Mouse (Mus musculus): Measurements from ENCODE around the gene Zbtb48. TPM values are rescaled to one million over a fixed set of nuclear protein-coding genes. Genes with fewer than 3 reads are reported as not detected.

Zbtb48 gene
- polyA plus RNA-seq, 1 experiment from 2014 or later: 18.1 TPM

GRCm38 (mm10) chr4:152008622-152009075 is 18.8 kb downstream of the Zbtb48 start, which contains the start of gene Klhl21:
Gene Klhl21 (plus strand): TSS chr4:152008803.
- H3K4me2 ChIP-seq (ENCODE audit: low read length): peak within 1 kb of the TSS; percentile 99
- peak within 1 kb of the TSS; percentile 78 for H3K4me3 ChIP-seq (ENCODE audit: low read length)
- H3K27me3 ChIP-seq (replicated peaks; ENCODE audit: control insufficient read depth, insufficient read depth, low read length): peaks cover 8% of the 10 kb centered on the region
- H3K36me3 ChIP-seq (ENCODE audit: control insufficient read depth, insufficient read depth, low read length): no peaks in the 10 kb centered on the region
- peak within 1 kb of the TSS; percentile 82 for H3K27ac ChIP-seq (ENCODE audit: low read depth, low read length)
- WGBS: under 1% methylated on average over 34 of the region's 45 CpGs
- peak within 1 kb of the TSS; percentile 74 for H3K9ac ChIP-seq (ENCODE audit: low read depth, low read length)
- ATAC-seq: peak; percentile 90
- H3K4me1 ChIP-seq (ENCODE audit: control insufficient read depth, insufficient read depth, low read depth, low read length): peaks cover 29% of the 10 kb centered on the region
- no peaks in the 10 kb centered on the region for H3K9me3 ChIP-seq (ENCODE audit: control insufficient read depth, low read length)

GRCm38 (mm10) chr4:152008148-152008500 is 19.3 kb downstream of the Zbtb48 start:
- Histone ChIP-seq H3K4me1 (ENCODE audit: control insufficient read depth, insufficient read depth, low read depth, low read length) (peaks cover 29% of the 10 kb centered on the region), H3K36me3 (ENCODE audit: control insufficient read depth, insufficient read depth, low read length) (no peaks in the 10 kb centered on the region), H3K4me2 (ENCODE audit: low read length) (peak overlapping the region; percentile 99), H3K27ac (ENCODE audit: low read depth, low read length) (peak overlapping the region; percentile 41), H3K4me3 (ENCODE audit: low read length) (peak overlapping the region; percentile 78), H3K9ac (ENCODE audit: low read depth, low read length) (peak overlapping the region; percentile 74), H3K27me3 (replicated peaks; ENCODE audit: control insufficient read depth, insufficient read depth, low read length) (peaks cover 8% of the 10 kb centered on the region), H3K9me3 (ENCODE audit: control insufficient read depth, low read length) (no peaks in the 10 kb centered on the region)
- 1% methylated on average over 14 of the region's 14 CpGs for WGBS
- no peak for ATAC-seq

DNA sequence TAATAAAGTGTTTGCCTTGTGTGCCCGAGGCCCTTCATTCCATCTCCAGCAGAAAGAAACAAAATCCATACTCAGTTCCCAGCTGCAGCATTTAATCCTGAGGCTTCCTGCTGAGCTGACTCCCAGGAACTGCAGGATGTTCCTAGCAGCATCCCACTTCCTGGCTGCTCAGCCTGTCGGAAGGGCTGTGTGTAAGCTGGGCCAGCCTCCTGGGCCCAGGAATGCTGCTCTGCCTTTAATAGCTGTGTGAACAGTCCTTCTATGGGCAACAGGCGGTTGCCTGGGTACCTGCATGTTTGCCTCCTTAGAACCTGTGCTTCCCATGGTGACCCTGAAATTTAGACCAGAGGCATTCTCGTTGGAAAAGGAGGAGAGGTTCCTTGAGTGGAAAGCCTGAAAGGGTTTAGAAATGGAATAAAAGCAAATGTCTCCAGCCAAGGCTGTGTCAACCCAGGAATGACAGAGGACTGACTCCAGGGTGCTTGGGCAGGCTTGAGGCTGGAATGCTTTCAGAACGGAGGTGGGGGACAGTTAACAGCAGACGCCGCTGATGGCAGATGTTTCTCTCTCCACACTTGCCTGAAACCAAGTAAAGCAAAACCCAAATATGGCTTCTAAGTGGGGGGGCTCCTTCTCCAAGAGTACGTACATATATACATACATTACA is 19.9 kb downstream of the Zbtb48 start:
- WGBS: 7% methylated on average over 8 of the region's 8 CpGs
- Histone ChIP-seq H3K4me2 (ENCODE audit: low read length) (peak overlapping the region; percentile 99), H3K4me1 (ENCODE audit: control insufficient read depth, insufficient read depth, low read depth, low read length) (peaks cover 29% of the 10 kb centered on the region), H3K4me3 (ENCODE audit: low read length) (peak overlapping the region; percentile 78), H3K9me3 (ENCODE audit: control insufficient read depth, low read length) (no peaks in the 10 kb centered on the region), H3K27me3 (replicated peaks; ENCODE audit: control insufficient read depth, insufficient read depth, low read length) (peaks cover 8% of the 10 kb centered on the region), H3K36me3 (ENCODE audit: control insufficient read depth, insufficient read depth, low read length) (no peaks in the 10 kb centered on the region), H3K27ac (ENCODE audit: low read depth, low read length) (peak overlapping the region; percentile 41), H3K9ac (ENCODE audit: low read depth, low read length) (peak overlapping the region; percentile 74; the same call in 1 of the 2 replicates)
- ATAC-seq: no peak

GRCm38 (mm10) chr4:152006812-152007211 is 20.7 kb downstream of the Zbtb48 start:
- peaks cover 28% of the 10 kb centered on the region for H3K4me1 ChIP-seq (ENCODE audit: control insufficient read depth, insufficient read depth, low read depth, low read length)
- no peak overlapping the region for H3K4me3 ChIP-seq (ENCODE audit: low read length)
- no peak for ATAC-seq
- no peak overlapping the region for H3K27ac ChIP-seq (ENCODE audit: low read depth, low read length)
- 14% methylated on average over 3 of the region's 3 CpGs for WGBS
- no peak overlapping the region for H3K9ac ChIP-seq (ENCODE audit: low read depth, low read length)
- no peaks in the 10 kb centered on the region for H3K9me3 ChIP-seq (ENCODE audit: control insufficient read depth, low read length)
- no peaks in the 10 kb centered on the region for H3K36me3 ChIP-seq (ENCODE audit: control insufficient read depth, insufficient read depth, low read length)
- H3K27me3 ChIP-seq (replicated peaks; ENCODE audit: control insufficient read depth, insufficient read depth, low read length): peaks cover 8% of the 10 kb centered on the region
- no peak overlapping the region for H3K4me2 ChIP-seq (ENCODE audit: low read length)

- Histone ChIP-seq H3K4me2 (ENCODE audit: low read length) (no peak overlapping the region), H3K36me3 (ENCODE audit: control insufficient read depth, insufficient read depth, low read length) (no peaks in the 10 kb centered on the region), H3K9me3 (ENCODE audit: control insufficient read depth, low read length) (no peaks in the 10 kb centered on the region), H3K4me3 (ENCODE audit: low read length) (no peak overlapping the region), H3K27me3 (replicated peaks; ENCODE audit: control insufficient read depth, insufficient read depth, low read length) (peaks cover 8% of the 10 kb centered on the region), H3K9ac (ENCODE audit: low read depth, low read length) (no peak overlapping the region), H3K4me1 (ENCODE audit: control insufficient read depth, insufficient read depth, low read depth, low read length) (peaks cover 26% of the 10 kb centered on the region), H3K27ac (ENCODE audit: low read depth, low read length) (no peak overlapping the region)
- no peak for ATAC-seq
- WGBS: 79% methylated on average over 6 of the region's 6 CpGs
These were observed 21.3 kb downstream of the Zbtb48 start for GRCm38 (mm10) chr4:152006137-152006536.

DNA sequence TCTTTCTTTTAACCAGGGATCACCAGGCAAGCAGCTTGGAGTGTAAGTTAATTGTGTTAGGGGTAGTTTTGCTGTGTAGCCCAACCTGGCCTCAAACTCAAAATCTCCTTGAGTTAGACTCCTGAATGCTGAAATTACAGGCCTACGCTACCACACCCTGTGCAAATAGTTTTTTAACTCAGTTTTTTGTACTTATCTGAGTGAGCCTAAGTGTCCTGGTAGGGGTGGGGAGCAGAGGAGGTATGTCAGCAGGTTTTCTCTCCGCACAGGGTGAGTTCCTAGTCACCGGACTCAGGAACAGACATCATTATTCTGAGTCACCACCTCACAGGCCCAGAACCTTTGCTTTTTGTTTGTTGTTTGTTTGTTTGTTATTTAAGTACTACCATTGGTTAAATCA is 25.4 kb downstream of the Zbtb48 start:
- Histone ChIP-seq H3K4me1 (ENCODE audit: control insufficient read depth, insufficient read depth, low read depth, low read length) (peaks cover 7% of the 10 kb centered on the region), H3K9ac (ENCODE audit: low read depth, low read length) (no peak overlapping the region), H3K36me3 (ENCODE audit: control insufficient read depth, insufficient read depth, low read length) (no peaks in the 10 kb centered on the region), H3K27me3 (replicated peaks; ENCODE audit: control insufficient read depth, insufficient read depth, low read length) (peaks cover 8% of the 10 kb centered on the region), H3K9me3 (ENCODE audit: control insufficient read depth, low read length) (no peaks in the 10 kb centered on the region), H3K4me2 (ENCODE audit: low read length) (no peak overlapping the region), H3K4me3 (ENCODE audit: low read length) (no peak overlapping the region), H3K27ac (ENCODE audit: low read depth, low read length) (no peak overlapping the region)
- 93% methylated on average over 3 of the region's 3 CpGs for WGBS
- ATAC-seq: no peak

DNA sequence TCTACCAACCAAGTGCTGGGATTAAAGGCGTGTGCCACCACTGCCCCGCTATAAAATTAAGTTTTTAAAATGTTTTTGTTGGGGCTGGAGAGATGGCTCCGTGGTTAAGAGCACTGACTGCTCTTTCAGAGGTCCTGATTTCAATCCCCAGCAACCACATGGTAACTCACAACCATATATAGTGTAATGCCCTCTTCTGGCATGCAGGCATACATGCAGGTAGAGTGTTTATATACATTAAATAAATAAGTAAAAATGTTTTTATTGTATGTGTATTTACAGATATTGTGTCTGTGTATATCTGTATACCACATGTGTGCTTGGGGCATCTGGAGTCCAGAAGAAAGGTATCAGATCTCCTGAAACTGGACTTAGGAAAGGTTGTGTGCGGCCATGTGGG is 26.1 kb downstream of the Zbtb48 start:
- no peak overlapping the region for H3K4me2 ChIP-seq (ENCODE audit: low read length)
- 59% methylated on average over 4 of the region's 4 CpGs for WGBS
- no peak overlapping the region for H3K4me3 ChIP-seq (ENCODE audit: low read length)
- H3K27me3 ChIP-seq (replicated peaks; ENCODE audit: control insufficient read depth, insufficient read depth, low read length): peaks cover 1% of the 10 kb centered on the region; the same call in 1 of the 2 replicates
- no peak for ATAC-seq
- no peak overlapping the region for H3K27ac ChIP-seq (ENCODE audit: low read depth, low read length)
- H3K9me3 ChIP-seq (ENCODE audit: control insufficient read depth, low read length): no peaks in the 10 kb centered on the region
- H3K9ac ChIP-seq (ENCODE audit: low read depth, low read length): no peak overlapping the region
- H3K36me3 ChIP-seq (ENCODE audit: control insufficient read depth, insufficient read depth, low read length): no peaks in the 10 kb centered on the region
- H3K4me1 ChIP-seq (ENCODE audit: control insufficient read depth, insufficient read depth, low read depth, low read length): peaks cover 8% of the 10 kb centered on the region

- ATAC-seq: no peak
These were observed 26.6 kb downstream of the Zbtb48 start for GRCm38 (mm10) chr4:152000906-152001305.

GRCm38 (mm10) chr4:151999481-151999880 is 28.0 kb downstream of the Zbtb48 start:
- Histone ChIP-seq H3K27ac (ENCODE audit: low read depth, low read length) (no peak overlapping the region), H3K4me2 (ENCODE audit: low read length) (no peak overlapping the region), H3K36me3 (ENCODE audit: control insufficient read depth, insufficient read depth, low read length) (no peaks in the 10 kb centered on the region), H3K4me1 (ENCODE audit: control insufficient read depth, insufficient read depth, low read depth, low read length) (peaks cover 10% of the 10 kb centered on the region), H3K27me3 (replicated peaks; ENCODE audit: control insufficient read depth, insufficient read depth, low read length) (no peaks in the 10 kb centered on the region), H3K9ac (ENCODE audit: low read depth, low read length) (no peak overlapping the region), H3K9me3 (ENCODE audit: control insufficient read depth, low read length) (no peaks in the 10 kb centered on the region), H3K4me3 (ENCODE audit: low read length) (no peak overlapping the region)
- WGBS: 73% methylated on average over 3 of the region's 3 CpGs
- ATAC-seq: no peak

More at GRCm38 (mm10) chr4:152000906-152001305, 26.6 kb downstream of the Zbtb48 start:
- H3K27ac ChIP-seq (ENCODE audit: low read depth, low read length): no peak overlapping the region
- H3K9me3 ChIP-seq (ENCODE audit: control insufficient read depth, low read length): no peaks in the 10 kb centered on the region
- no peaks in the 10 kb centered on the region for H3K27me3 ChIP-seq (replicated peaks; ENCODE audit: control insufficient read depth, insufficient read depth, low read length)
- peaks cover 8% of the 10 kb centered on the region for H3K4me1 ChIP-seq (ENCODE audit: control insufficient read depth, insufficient read depth, low read depth, low read length)
- no peak overlapping the region for H3K4me3 ChIP-seq (ENCODE audit: low read length)
- no peak overlapping the region for H3K4me2 ChIP-seq (ENCODE audit: low read length)
- H3K9ac ChIP-seq (ENCODE audit: low read depth, low read length): no peak overlapping the region
- WGBS: 49% methylated on average over 4 of the region's 4 CpGs
- no peaks in the 10 kb centered on the region for H3K36me3 ChIP-seq (ENCODE audit: control insufficient read depth, insufficient read depth, low read length)
